Mouse (Mus musculus) left cerebral cortex, adult 18-20 months (tissue): ENCODE results near the gene Surf6. TPM values are rescaled to one million over a fixed set of nuclear protein-coding genes. Genes with fewer than 3 reads are reported as not detected.

Experiments used
- DNase-seq, 2 experiments: peaks; one replicate each; pipeline ENCODE4 v3.0.0; 2021 to 2022; ENCODE audit warnings: low spot score in 2 of 2, mixed read lengths in 1 of 2
- total RNA-seq, 2 experiments: library from RNA; stranded (reverse); gene quantifications; 2 replicates each; pipeline ENCODE4 v1.2.3; 2021

The Surf6 gene
- total RNA-seq, 2 experiments from 2014 or later = 27.1 to 29.1 TPM

DNA sequence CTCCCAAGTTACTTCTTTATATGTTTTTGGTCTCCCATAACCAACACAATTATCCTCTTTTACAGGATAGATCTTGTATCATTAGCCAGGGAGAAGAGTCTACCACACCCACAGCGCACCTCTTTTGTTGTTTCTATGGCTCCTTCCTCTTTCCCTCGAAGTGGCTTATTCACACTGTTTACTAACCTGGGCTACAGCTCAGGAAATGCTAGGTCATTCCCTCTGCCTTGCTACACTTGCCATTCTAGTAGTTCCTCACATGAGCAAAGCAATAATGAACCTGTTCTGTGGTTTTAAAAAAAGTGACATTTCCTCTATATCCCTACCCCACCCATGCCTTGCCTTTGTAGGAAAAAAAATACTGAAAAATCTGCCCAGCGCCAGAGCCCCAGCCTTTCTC lies 39.8 kb downstream of the Surf6 start:
- DNase-seq = no peak

DNA sequence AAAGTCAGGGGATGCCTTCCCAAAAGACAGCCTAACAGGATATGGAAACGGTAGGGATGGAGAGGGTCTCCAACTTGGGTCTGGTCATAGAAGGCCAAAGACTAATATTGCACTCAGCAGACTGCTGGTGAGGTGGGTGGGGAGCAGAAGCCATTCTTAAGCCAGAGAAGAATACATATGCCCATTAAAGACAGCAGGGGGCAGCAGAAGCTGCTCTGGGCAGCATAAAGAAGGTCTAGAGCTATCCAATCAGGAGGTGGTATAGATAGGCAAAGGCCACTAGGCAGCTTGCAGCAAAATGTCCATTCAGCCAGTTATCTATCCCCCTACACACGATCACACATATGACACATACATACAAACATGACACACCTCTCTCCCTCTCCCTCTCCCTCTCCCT lies 55.0 kb downstream of the Surf6 start:
- peak; percentile 2 to 3 for DNase-seq

Other genes starting within 250 kb of the Surf6 start
- not detected for gene Lcn4, start 231.6 kb downstream of the Surf6 start, total RNA-seq
- gene Abo, start 37.9 kb downstream of the Surf6 start, total RNA-seq = not detected
- gene Med22, start 7.8 kb upstream of the Surf6 start, total RNA-seq = 10 to 100 TPM; 42.5 to 49.2 TPM
- gene Rpl7a, start 7.9 kb upstream of the Surf6 start, total RNA-seq = 100 to 1,000 TPM; 228 to 233 TPM
- gene Surf2, start 13.5 kb upstream of the Surf6 start, total RNA-seq = 10 to 100 TPM; 35.3 to 39.9 TPM
- gene Surf1, start 13.7 kb upstream of the Surf6 start, total RNA-seq = 100 to 1,000 TPM; 106 to 118 TPM
- gene Surf4, start 31.0 kb upstream of the Surf6 start, total RNA-seq = 10 to 100 TPM; 44.9 to 52.7 TPM
- not detected for gene Stkld1, start 31.2 kb upstream of the Surf6 start, total RNA-seq
- 10 to 100 TPM; 55.5 to 66.5 TPM for gene Rexo4, start 61.5 kb upstream of the Surf6 start, total RNA-seq
- 1 to 10 TPM; 1.3 to 2.7 TPM for gene Adamts13, start 70.5 kb upstream of the Surf6 start, total RNA-seq
- 10 to 100 TPM; 46.8 to 47.0 TPM for gene Cacfd1, start 107.0 kb upstream of the Surf6 start, total RNA-seq
- 10 to 100 TPM; 21.5 to 27.5 TPM for gene Slc2a6, start 125.1 kb upstream of the Surf6 start, total RNA-seq
- gene Mymk, start 169.3 kb upstream of the Surf6 start, total RNA-seq = under 1 TPM; 0.52 to 1.00 TPM
- 10 to 100 TPM; 15.5 to 21.8 TPM for gene Adamtsl2, start 176.5 kb upstream of the Surf6 start, total RNA-seq
- gene Fam163b, start 239.6 kb upstream of the Surf6 start, total RNA-seq = 100 to 1,000 TPM in 1 of 2 experiments, 10 to 100 TPM in 1; 98.9 to 107 TPM